Mouse (Mus musculus) heart, adult 9 months (tissue): ENCODE data around the gene Adprhl1.
A peak's percentile ranks its signal among the peaks of the same experiment; 100 is the strongest.

Experiments
- DNase-seq, 2 experiments: peaks; one replicate each; pipeline ENCODE4 v3.0.0; 2022; ENCODE audit warnings: low spot score in 2 of 2

The Adprhl1 gene

DNA sequence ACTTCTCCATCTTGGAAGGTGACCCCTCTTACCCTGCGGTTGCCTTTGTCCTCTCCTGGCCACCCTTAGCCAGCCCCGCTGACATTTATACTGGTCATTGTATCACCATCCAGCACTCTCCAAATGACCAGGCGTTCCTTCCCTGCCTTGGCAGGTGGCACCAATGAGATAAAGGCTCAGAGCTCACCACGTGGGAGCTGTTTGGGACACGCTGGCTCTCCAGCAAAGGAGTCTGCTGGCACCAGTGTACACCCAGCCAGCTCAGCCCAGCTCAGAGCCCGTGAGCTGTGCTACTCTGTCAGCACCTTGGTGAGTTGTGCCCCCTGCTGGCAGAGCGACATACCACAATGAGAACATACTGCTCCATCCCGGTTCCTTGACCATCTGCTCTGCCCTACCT lies at the start of gene Adprhl1:
Gene Adprhl1, minus strand, starts transcription at position 144 of the 400 bp plus-strand sequence.
- DNase-seq, result peak; percentile 77 to 78

DNA sequence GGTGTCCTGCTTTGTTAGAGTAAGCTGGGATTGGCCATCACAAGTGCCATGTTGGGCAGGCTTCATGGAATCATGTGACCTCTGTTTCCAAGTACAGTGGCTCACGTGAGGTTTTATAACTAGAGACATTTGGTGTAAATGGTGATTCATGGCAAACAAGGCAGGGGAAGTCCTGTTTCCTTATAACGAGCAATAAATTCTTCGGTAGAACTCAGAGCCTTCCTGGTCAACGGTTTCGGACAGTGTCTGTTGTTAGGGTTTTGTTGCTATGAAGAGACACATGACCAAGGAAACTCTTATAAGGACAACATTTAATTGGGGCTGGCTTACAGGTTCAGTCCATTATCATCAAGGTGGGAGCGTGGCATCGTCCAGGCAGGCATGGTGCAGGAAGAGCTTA lies 47.1 kb upstream of the Adprhl1 start:
- DNase-seq, result no peak

DNA sequence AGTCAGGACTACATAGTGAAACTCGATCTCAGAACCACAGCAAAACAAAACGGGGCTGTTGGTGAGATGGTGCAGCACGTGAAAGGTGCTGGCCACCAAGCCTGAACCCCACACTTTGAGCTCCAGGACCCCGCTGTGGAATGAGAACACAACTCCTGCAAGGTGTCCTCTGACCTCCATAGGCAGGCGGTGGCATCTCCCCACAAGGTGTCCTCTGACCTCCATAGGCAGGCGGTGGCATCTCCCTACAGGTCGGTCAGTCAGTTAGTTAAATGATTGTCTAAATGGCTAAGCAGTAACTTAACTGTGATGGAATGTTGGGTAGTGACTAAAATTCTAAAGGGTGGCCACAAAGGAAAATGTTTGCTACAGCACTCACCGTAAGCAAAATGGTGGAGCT lies 45.6 kb upstream of the Adprhl1 start:
- no peak for DNase-seq

DNA sequence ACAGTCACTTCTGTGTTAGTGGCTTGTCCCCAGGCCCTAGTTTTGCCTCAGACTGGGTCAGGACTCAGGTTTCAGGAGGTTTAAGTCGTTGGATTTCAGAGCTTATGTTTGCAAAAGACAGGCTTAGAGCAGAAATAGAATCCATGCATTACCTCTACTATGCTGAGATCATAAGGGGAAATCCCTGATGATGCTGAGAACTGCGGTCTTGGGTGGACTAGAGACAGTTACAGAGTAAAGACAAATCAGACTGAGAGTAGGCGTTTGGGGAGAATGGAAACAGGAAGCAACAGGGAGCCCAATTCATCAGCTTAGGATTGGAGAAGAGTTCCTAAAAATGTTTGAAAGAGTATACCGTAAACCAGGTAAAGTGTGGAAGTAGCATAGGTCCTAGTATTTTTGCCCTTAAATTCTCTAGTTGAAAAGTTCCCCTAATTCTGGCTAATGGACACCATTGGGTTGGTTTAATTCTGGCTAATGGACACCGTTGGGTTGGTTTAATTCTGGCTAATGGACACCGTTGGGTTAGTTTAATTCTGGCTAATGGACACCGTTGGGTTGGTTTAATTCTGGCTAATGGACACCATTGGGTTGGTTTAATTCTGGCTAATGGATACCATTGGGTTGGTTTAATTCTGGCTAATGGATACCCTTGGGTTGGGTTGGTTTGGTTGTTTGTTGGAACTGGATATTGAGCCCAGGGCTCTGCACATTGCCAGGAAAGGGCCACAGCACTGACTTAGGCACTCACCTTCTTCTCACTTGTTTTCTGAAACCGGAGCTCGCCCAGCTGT lies 39.9 kb upstream of the Adprhl1 start:
- no peak for DNase-seq

DNA sequence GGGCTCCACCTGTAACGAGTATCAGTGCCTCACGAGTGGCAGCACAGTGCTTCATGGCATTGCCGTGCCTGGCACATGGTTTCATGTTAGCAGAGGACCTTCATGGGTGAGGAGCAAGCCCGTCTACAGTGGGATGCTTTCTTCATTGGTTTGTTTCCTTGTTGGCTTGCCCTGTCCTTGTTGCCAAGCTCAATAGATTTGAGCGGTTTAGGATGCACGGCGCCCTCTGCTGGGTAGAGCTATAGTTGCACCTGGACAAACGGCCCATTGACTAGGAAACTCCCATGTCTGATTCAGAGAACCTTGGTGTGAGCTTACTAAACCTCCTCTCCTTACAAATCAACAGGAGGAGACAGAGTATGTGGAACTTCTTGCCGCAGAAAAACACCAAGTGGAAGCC lies 38.4 kb upstream of the Adprhl1 start:
- DNase-seq, result peak; percentile 41 to 70

DNA sequence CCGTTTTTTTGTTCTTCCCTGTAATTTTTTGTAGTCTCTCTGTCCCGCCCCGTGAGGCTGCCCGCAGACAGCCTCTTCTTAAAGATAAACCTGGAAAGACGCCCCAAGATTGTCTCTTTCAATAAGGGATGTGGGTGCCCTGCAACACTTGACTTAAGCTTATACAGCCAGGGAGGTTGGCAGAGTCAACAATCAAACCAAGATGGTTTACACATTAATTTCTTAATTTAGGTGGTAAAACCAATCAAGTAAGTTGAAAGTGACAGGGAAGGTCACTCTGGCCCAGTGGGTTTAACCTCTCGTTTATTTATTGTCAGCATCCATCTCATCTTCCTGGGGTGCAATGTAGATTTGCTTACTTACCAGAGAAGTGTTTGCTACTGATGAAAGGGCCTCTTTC lies 34.7 kb upstream of the Adprhl1 start:
- DNase-seq, result no peak

DNA sequence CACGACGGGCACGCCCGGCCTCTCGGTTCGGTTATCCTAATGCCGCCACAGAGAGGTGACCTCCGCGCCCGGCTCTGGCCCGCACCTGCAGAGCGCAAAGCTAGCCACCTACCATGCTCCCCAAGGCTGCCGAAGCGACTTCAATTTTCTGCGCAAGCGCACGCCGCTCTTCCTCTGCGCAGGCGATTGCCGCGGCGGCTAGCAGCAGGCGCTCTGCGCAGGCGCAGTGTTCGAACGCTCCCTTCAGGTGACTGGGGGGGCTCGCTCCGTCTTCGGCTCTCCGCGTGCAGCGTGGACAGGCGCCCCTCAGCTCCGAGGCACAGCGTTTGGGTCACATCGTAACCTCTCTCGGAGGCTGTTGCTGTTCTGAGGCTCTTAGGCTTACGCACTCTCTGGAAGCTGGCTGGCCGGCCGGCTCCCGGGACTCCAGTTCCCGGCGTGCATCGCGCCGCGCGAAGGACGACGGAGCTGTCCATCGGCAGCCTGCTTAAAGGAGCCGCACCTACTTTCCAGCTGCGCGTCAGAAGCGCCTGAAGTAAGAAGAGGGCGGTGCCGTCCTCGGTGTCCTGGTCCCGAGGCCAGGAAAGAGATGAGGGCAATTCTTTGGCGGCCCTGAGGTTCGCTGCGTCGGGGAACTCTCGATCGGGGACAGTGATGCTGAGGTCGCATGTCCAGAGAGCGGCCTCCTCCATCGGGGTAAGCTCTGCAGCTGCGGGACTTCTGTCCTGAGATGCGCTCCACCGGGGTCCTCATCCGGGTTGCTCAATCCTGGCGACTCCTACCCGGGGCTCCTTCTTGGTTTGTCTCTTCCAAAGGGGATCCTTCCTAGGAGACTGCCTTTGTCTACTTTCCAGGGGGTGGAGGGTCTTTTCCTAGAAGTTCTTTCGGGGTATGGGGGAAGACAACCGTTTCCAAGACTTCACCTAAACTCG lies 34.0 kb upstream of the Adprhl1 start, which contains the start of the genes Dcun1d2 and Tmco3:
Gene Dcun1d2, minus strand, starts transcription at position 440 of the 932 bp plus-strand sequence.
Gene Tmco3, plus strand, starts transcription at position 499 of the 932 bp plus-strand sequence.
- DNase-seq, result peak; percentile 94 to 96

DNA sequence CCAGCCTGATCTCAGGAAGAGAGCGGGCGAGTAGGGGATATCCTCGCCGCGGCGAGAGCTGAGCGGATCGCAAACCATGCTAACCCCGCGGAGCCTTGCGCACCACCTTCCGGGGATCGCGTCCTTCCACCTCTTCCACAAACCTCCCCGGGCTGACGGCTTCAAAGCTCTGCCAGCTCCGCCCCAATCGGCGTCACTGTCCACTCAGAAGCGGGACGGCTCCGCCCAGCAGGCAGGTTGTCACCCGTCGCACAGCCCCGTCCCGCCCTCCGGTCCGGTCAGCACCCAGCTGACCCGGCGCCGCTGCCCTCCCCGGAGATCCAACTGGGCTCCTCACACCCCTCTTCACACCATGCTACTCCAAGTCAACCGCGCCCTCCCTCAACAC lies 33.3 kb upstream of the Adprhl1 start:
- DNase-seq, result peak; percentile 91

DNA sequence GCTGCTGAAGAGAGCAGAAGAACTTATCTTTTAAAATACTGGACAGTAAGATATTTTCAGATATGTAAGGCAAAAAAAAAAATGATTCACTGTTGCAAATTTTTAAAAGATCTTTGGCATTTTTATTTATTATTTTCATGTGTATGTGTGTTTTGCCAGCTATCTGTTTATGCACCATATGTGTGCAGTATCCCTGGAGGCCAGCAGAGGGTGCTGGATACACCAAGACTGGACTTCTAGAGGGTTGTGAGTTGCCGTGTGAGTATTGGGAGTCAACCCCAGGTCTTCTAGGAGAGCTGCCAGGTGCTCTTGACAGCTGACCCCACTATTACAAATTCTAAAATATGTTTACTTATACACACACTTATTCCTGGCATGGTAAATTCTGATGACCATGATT lies 29.2 kb upstream of the Adprhl1 start:
- no peak for DNase-seq

DNA sequence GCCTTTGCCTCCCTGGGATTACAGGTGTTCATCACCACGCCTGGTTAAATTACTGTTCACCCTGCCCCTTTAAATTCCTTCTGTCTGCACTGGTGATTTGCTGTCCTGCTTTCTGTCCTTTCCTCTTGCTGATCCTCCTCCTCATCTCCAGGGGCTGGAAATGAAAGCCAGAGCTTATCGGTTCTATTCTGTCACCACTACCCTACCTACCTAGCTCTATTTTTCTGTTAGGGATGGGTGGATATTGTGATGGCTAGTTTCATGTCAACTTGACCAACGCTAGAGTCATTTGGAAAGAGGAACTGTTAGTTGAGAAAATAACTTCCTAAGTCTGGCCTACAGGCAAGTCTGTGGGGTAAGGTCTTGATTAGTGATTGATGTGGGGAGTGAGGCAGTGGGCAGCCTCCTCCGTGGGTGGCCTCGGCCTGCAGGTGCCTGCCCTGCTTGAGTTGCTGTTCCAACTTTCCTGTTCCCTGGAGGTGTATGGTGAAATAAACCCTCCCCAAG lies 23.0 kb upstream of the Adprhl1 start:
- no peak for DNase-seq

DNA sequence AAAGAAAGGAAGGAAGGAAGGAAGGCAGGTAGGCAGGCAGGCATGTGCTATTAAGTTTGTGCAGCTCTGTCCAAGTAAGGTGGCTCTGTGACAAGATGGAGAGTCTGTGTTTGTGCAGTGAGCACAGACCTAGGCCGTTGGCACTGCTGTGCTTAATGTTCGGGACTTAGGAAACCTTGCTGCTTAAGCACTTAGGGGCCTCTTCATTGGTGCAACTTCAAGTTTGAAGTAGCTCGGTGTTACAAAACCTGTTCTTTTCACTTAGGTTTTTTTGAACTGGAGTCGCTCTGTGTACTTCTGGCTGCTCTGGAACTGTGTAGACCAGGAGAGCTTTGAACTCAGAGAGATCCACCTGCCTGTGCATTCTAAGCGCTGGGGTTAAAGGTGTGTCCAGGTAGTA lies 18.9 kb upstream of the Adprhl1 start:
- no peak for DNase-seq

DNA sequence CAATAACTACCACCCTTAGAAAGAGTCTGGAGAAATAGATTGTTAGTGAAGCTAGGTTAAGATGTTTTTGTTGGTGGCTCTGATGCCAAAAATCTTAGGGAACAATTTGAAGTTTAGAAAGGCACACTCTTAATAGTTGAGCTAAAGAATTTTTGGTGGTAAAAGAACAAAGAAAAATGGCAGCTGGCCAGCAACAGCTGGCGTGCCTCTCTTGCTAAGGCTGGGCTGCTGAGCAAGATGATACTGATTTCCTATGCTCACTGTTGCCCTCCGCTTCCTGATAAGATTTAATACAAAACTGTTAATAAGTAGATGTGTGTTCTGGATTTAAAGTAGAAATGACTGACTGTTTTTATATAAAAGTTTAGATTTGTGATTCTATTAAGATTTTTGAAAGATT lies 13.6 kb upstream of the Adprhl1 start:
- no peak for DNase-seq

DNA sequence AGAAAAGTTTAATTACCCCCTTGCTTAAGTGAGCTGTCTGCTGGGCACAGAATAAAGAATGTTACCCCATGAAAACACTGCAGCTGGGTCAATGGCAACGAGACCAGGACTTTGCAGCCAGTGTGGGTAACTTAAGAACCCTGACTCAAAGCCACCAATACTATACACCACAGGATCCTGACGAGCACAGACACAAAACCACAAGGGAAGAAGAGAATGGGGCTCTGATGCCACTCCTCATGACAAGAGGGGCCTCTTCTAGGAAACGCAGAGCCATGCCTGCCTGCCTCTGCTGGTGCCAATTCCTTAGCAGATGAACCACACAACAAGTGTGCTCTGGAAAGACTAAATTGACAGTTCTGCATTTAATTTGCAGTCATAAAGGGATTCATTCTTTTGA lies 9.4 kb upstream of the Adprhl1 start:
- no peak for DNase-seq

DNA sequence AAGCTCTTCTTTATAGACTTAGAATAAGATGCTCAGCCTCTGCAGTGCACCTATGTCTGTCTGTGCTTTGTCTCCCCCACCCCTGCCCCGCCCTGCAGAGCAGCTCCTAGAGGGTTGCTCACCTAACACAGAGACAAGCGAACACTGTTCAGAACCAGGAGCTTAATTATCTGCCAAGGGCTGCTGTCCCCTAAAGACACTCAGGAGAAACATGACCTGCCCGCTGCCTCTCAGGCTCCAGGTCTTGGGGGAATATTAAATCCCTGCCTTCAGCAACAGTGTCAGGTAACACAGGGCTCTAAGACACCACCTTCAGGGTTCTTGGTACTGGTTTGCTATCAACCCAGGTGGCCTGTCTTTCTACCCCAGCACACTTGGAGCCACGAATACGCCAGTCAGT lies 549 bp downstream of the Adprhl1 start:
- DNase-seq, result no peak

DNA sequence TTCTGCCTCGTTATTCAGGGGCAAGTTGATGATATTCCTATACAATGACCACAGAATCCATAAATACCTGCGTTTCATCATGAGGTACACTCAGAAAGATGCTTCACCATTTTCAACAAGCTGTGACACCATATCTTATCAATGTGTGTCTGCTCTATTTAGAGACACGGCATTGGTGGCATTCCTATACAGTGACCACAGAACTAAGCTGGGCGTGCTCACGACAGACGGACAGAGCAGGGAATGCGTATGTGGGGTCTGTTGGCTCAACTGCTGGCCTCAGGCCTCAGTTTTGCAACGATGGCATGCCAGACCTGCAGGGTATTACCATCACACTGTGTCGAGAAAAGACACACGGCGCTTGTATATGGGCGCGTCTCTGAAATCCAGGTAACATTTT lies 1.1 kb downstream of the Adprhl1 start:
- DNase-seq, result peak; percentile 37 to 68

DNA sequence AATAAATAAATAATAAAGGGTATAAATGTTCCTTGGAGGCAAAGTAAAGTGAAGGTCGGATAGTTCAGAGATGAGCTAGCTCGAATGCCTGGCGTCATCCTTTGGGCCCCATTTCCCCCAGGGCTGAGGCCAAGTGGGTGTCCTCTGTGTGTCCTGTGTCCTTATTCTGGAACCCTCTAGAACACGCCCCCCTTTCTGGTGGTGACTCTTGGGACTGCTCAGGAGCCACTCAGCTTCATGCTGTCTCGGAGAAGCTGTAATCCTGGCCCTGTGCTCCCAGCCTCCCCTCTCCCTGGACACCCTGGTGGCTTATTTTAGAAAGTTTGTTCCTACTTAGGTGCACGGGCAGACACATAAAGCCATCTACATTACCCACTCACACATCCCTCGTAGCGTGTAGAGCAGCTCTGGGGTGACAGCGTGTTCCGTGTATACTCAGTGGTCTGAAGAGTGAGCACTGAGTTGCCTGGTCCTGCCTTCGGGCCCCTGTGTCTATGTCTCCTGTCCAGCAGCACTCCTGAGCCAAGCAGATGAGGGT lies 9.6 kb downstream of the Adprhl1 start:
- DNase-seq, result peak in 1 of 2 experiments; percentile 42

DNA sequence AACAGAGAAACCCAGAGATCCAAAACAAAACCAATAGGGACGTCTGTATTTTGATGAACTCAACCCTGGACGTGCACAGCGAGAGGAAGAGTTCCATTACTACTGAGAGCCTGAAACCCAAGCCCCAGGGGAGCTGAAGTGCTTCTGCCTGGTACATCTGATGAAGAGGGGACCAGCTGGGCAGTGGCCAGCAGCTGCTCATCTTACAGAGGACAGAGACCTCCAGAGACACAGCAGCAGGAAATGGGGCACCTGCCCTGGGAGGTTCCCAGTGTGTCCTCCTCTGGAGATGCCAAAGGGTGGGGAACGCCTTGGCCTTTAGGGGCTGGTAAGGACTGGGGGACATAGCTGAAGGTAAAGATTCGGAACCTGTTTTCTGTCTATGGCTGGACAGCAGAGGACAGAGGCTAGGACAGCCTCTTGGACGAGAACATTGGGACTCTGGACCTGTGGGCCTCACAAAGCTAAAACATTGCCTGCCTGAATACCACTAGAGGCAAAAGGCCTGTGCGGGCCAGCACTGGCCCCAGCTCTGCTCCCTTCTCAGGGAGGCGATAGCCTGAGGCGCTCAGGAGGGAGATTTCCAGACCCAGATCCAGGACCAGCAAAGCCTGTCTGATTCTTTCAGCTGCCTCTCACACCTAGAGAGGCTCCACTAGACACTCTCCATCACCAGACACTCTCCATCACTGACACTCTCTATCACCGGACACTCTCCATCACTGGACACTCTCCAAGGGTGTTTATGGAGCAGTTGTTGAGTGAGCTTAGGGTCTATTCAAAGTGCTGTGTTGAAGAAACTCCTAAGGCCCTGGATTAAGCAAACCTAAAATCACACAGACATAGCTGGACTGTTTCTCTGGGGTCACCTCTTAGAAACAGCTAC lies 10.7 kb downstream of the Adprhl1 start:
- DNase-seq, result peak in 1 of 2 experiments; percentile 39

DNA sequence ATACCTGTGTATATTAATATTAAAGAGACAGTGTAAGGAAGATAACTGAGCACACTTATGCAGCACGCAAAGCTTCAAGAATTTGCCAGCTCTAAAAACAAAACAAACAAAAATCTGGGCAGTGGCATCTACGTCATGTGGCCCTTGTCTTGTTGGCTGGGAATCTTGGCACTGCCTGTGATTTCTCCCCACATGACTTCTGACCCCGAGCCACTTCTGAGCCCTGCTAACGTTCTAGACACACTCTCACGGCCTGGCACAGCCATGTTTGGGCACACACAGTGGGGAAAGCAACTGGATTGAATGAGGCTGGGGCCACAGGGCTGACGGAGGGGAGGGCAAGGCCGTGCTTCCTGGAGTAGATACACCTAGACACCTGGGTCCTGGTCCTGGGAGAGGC lies 13.3 kb downstream of the Adprhl1 start:
- peak; percentile 41 to 77 for DNase-seq

DNA sequence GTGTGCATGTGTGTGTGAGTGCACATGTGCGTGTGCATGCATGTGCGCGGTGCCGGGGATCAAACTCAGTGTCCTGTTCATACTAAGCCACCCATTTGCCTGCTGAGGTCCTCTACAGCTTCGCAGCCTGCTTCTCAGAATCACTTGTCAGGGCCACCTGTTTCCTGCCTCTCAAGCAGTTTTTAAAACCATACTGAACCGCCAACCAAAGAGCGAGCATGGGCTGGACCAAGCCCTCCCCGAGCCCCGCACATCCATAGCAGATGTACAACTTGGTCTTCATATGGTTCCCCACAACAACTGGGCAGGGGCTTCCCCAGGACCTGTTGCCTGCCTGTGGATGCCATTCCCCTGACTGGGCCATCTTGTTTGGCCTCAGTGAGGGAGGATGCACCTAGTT lies 13.9 kb downstream of the Adprhl1 start:
- no peak for DNase-seq

DNA sequence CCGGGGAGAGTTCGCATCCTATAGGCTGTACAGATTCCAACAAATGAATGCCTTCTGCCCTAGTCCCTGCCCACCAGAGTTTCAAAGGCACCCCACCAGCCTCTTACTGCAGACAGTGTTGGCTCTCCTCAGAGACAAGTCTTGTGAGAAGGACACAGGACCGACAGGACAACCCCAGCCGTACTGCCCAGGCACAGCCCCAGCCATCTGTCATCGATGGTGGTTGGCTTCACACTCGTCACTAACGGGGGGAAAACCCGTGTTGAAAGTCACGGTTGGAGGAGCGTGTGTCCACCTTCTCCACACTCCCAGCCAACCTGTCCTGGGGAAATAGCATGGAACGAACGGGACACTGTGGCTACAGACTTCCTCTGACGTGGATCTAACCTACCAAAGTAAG lies 19.2 kb downstream of the Adprhl1 start:
- DNase-seq, result no peak

DNA sequence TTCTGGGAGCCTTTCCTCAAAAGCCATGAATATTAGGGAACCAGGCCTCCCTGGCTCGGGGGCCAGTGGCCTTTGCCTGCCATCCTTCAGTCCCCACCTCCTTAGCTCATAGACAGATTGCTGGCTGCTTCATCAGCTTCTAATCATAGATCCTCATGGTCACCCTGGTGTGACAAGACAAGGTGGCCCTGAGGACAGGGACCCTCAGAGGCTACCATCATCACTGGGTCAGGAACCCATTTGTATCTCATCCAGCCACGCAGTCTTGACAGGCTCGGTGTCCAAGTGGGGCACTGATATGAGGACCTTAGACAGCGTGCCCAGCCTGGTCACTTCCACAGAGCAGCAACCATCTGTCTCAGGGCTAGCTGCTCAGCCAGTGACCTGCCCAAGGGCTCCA lies 23.5 kb downstream of the Adprhl1 start:
- peak; percentile 66 to 72 for DNase-seq
